Mouse (Mus musculus) small intestine, adult 2 months (tissue): ENCODE measurements around the gene Slc22a23.

Experiments
- CTCF ChIP-seq: fragments of 200-500 bp; IDR thresholded peaks from 2 replicates; pipeline ENCODE4 v1.5.1; 2012; ENCODE audit warnings: low read depth, mild to moderate bottlenecking, control low read depth, inconsistent platforms, low read length, moderate library complexity, mixed read lengths; ENCODE audit not compliant: insufficient replicate concordance, insufficient read length; ENCODE audit errors: extremely low read depth
- POLR2A ChIP-seq: fragments of 200-500 bp; IDR thresholded peaks from 2 replicates; pipeline ENCODE4 v1.6.1; 2012; ENCODE audit warnings: low read depth, mild to moderate bottlenecking, control low read depth, inconsistent platforms, low read length, moderate library complexity

DNA sequence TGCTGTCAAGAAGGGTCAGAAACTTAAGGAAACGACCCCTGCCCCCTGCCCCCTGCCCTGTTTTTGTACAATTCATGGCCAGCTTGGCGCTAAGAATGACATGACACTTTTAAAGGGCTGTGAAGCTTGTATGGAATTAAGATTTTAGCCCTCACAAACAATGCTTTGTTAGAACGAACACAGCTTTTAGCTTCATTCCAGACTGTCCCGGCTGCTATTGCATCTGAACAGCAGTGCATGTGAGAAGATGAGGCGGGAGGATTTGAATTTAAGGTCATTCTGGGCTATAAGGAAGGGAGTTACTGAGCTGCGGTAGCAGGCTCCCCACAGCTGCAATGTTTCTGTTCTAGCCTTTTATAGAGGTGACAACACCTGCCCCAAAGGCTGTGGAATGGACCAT lies 96.9 kb downstream of the Slc22a23 start:
- no peak for TF ChIP-seq CTCF
- TF ChIP-seq POLR2A = no peak
